Mouse (Mus musculus): ENCODE results near the gene Gstk1.

GRCm38 (mm10) chr6:42253103-42253502 is 7.4 kb downstream of the Gstk1 start:
- TF ChIP-seq CTCF (IDR thresholded peaks at IDR 0.05; ENCODE audit: low read depth) = no peak
- no peak for TF ChIP-seq EP300 (optimal IDR thresholded peaks at IDR 0.05)

Measured in stomach, postnatal 0 days (tissue).